Mouse (Mus musculus) heart, postnatal 0 days (tissue): Measurements from ENCODE around the gene Mlh3.

Source experiments
- CTCF ChIP-seq: IDR thresholded peaks from 2 replicates; pipeline ENCODE4 v1.5.1; 2016; ENCODE audit warnings: antibody characterized with exemption, control low read depth, low read depth
- EP300 ChIP-seq: IDR thresholded peaks from 2 replicates; pipeline ENCODE4 v1.6.1; 2016; ENCODE audit warnings: antibody characterized with exemption, low read depth

DNA sequence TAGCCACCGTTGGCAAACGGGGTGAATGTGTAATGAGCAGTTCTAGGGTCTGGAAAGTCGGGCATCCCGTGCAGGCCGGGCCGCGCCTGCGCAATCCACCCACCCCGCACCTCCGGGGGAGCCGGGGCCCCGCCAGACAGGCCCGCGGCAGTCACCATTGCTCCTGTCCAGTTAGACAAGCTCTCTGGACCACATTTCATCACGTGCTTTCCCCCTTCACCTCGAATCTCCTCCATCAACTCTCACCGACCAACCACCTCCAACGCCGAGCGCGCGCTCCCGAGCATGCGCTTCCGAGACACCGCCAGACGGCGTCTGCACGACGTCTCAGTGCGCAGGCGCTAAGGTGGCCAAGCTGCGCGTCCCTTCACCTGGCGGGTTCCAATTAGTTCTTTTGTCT is at the start of gene Mlh3:
- TF ChIP-seq CTCF, result peak; percentile 43
- no peak for TF ChIP-seq EP300
